In genomic region chr10:61697028-61697427, GRCm38 (mm10) we compare ENCODE assay signal across 8 mouse cellular contexts. TPM values are rescaled to one million over a fixed set of nuclear protein-coding genes. Genes with fewer than 3 reads are reported as not detected.
DNase-seq lines count a peak whose midpoint lies in the region; ATAC-seq lines count a peak whose summit lies in the region.

No protein-coding gene starts in this region.

- no peak for DNase-seq in embryonic facial prominence, embryonic 11.5 days (ENCODE audit: low spot score)
- peak; percentile 97 for DNase-seq in kidney, adult 11 months
- no peak for DNase-seq in midbrain, embryonic 11.5 days (ENCODE audit: low spot score, missing footprints)
- no peak for DNase-seq in spleen, adult 12 weeks (ENCODE audit: low spot score)
- no peak for DNase-seq in retina, postnatal 1 day

- whole genome bisulfite sequencing in embryonic facial prominence, embryonic 11.5 days = 93% methylated on average over 2 of the region's 2 CpGs
- 94% methylated on average over 2 of the region's 2 CpGs for WGBS in midbrain, embryonic 11.5 days

- H3K4me1 ChIP-seq in erythroblast, embryonic 14.5 days (ENCODE audit: control insufficient read depth) = peaks cover 38% of the 10 kb centered on the region
- H3K4me1 ChIP-seq in embryonic facial prominence, embryonic 11.5 days (ENCODE audit: control insufficient read depth, insufficient read depth, low read length) = peaks cover 4% of the 10 kb centered on the region; the same call in 1 of the 2 replicates
- peaks cover 11% of the 10 kb centered on the region for H3K4me1 ChIP-seq in midbrain, embryonic 11.5 days (ENCODE audit: control insufficient read depth, insufficient read depth, low read length)

- peaks cover 56% of the 10 kb centered on the region for H3K36me3 ChIP-seq in erythroblast, embryonic 14.5 days (ENCODE audit: control insufficient read depth)
- H3K36me3 ChIP-seq in embryonic facial prominence, embryonic 11.5 days (replicated peaks; ENCODE audit: control insufficient read depth, insufficient read depth, low read depth, low read length) = no peaks in the 10 kb centered on the region; the same call in 1 of the 2 replicates
- 0 out of 2 replicates have a peak, but pooled peaks cover 2% of the 10 kb centered on the region for H3K36me3 ChIP-seq in midbrain, embryonic 11.5 days (ENCODE audit: control insufficient read depth, insufficient read depth, low read length)

- no peaks in the 10 kb centered on the region for H3K27me3 ChIP-seq in erythroblast, embryonic 14.5 days (ENCODE audit: control insufficient read depth)
- no peaks in the 10 kb centered on the region for H3K27me3 ChIP-seq in embryonic facial prominence, embryonic 11.5 days (ENCODE audit: control insufficient read depth, insufficient read depth, low read length)
- H3K27me3 ChIP-seq in midbrain, embryonic 11.5 days (ENCODE audit: control insufficient read depth, insufficient read depth, low read length) = no peaks in the 10 kb centered on the region

- no peak for ATAC-seq in erythroblast, adult 5-6 weeks (replicated peaks; ENCODE audit: low FRiP score, poor library complexity, severe bottlenecking)
- ATAC-seq in embryonic facial prominence, embryonic 11.5 days (replicated peaks; ENCODE audit: insufficient number of reproducible peaks, low FRiP score, low TSS enrichment, low read depth) = no peak
- ATAC-seq in midbrain, embryonic 11.5 days (ENCODE audit: low FRiP score) = no peak
- no peak for ATAC-seq in granulocyte monocyte progenitor cell, adult 5-6 weeks (replicated peaks; ENCODE audit: poor library complexity, severe bottlenecking)

- no peak overlapping the region for H3K27ac ChIP-seq in embryonic facial prominence, embryonic 11.5 days (replicated peaks; ENCODE audit: low read depth, low read length)
- no peak overlapping the region for H3K27ac ChIP-seq in midbrain, embryonic 11.5 days (ENCODE audit: low read depth, low read length)

- peak overlapping the region; percentile 97 for H3K4me2 ChIP-seq in embryonic facial prominence, embryonic 11.5 days (ENCODE audit: low read depth, low read length)
- H3K4me2 ChIP-seq in midbrain, embryonic 11.5 days = peak overlapping the region; percentile 100

- peak overlapping the region; percentile 74 for H3K9ac ChIP-seq in embryonic facial prominence, embryonic 11.5 days (replicated peaks; ENCODE audit: low read length)
- H3K9ac ChIP-seq in midbrain, embryonic 11.5 days (ENCODE audit: low read length) = no peak overlapping the region

- peak overlapping the region; percentile 73 for H3K4me3 ChIP-seq in erythroblast, embryonic 14.5 days (replicated peaks)
- H3K4me3 ChIP-seq in embryonic facial prominence, embryonic 11.5 days (ENCODE audit: low read depth, low read length) = peak overlapping the region; percentile 87; the same call in 1 of the 2 replicates
- H3K4me3 ChIP-seq in midbrain, embryonic 11.5 days (ENCODE audit: low read depth, low read length) = peak overlapping the region; percentile 92

- H3K9me3 ChIP-seq in erythroblast, embryonic 14.5 days (ENCODE audit: control insufficient read depth, low read length) = no peaks in the 10 kb centered on the region
- H3K9me3 ChIP-seq in embryonic facial prominence, embryonic 11.5 days (replicated peaks; ENCODE audit: control insufficient read depth, low read length) = no peaks in the 10 kb centered on the region
- H3K9me3 ChIP-seq in midbrain, embryonic 11.5 days (ENCODE audit: control insufficient read depth, low read length) = no peaks in the 10 kb centered on the region

RNA-seq across cellular contexts. Expression of gene Tysnd1, which starts 1.7 kb away (rescaled TPM):
- 5.6 and 8.3 TPM in 2 replicates for polyA plus RNA-seq in erythroblast, embryonic 14.5 days (2012)
- 0.58 and 7.1 TPM in 2 replicates for total RNA-seq in erythroblast, adult 5-6 weeks (2015; ENCODE audit: low replicate concordance)
- 3.2 and 8.8 TPM in 2 replicates for total RNA-seq in erythroblast, adult 5-6 weeks (2017; ENCODE audit: low replicate concordance)
- polyA plus RNA-seq in embryonic facial prominence, embryonic 11.5 days (2014; fragmentation: Nextera tagmentation; extraction: Ambion mirVana) = 30.7 and 36.6 TPM in 2 replicates
- polyA plus RNA-seq in midbrain, embryonic 11.5 days (2014; fragmentation: Nextera tagmentation; extraction: Ambion mirVana) = 24.5 and 27.9 TPM in 2 replicates
- 14.7 and 19.2 TPM in 2 replicates for total RNA-seq in granulocyte monocyte progenitor cell, adult 5-6 weeks (2014; fragmentation: Nextera tagmentation)
- total RNA-seq in granulocyte monocyte progenitor cell, adult 5-6 weeks (2017) = 20.3 and 24.8 TPM in 2 replicates

RNA-seq across cellular contexts. Expression of gene Sar1a, which starts 16.9 kb away (rescaled TPM):
- polyA plus RNA-seq in erythroblast, embryonic 14.5 days (2012) = 2.9 and 4.1 TPM in 2 replicates
- 37.6 and 50.5 TPM in 2 replicates for total RNA-seq in erythroblast, adult 5-6 weeks (2015; ENCODE audit: low replicate concordance)
- 26.9 and 32.6 TPM in 2 replicates for total RNA-seq in erythroblast, adult 5-6 weeks (2017; ENCODE audit: low replicate concordance)
- 273 and 274 TPM in 2 replicates for polyA plus RNA-seq in embryonic facial prominence, embryonic 11.5 days (2014; fragmentation: Nextera tagmentation; extraction: Ambion mirVana)
- polyA plus RNA-seq in midbrain, embryonic 11.5 days (2014; fragmentation: Nextera tagmentation; extraction: Ambion mirVana) = 245 and 255 TPM in 2 replicates
- 79.8 and 111 TPM in 2 replicates for total RNA-seq in granulocyte monocyte progenitor cell, adult 5-6 weeks (2014; fragmentation: Nextera tagmentation)
- total RNA-seq in granulocyte monocyte progenitor cell, adult 5-6 weeks (2017) = 88.5 and 108 TPM in 2 replicates

RNA-seq across cellular contexts. Expression of gene Aifm2, which starts 18.0 kb away (rescaled TPM):
- 0.11 and 0.13 TPM in 2 replicates for polyA plus RNA-seq in erythroblast, embryonic 14.5 days (2012)
- total RNA-seq in erythroblast, adult 5-6 weeks (2015; ENCODE audit: low replicate concordance) = 0.58 and 0.84 TPM in 2 replicates
- 1.2 and 2.0 TPM in 2 replicates for total RNA-seq in erythroblast, adult 5-6 weeks (2017; ENCODE audit: low replicate concordance)
- polyA plus RNA-seq in embryonic facial prominence, embryonic 11.5 days (2014; fragmentation: Nextera tagmentation; extraction: Ambion mirVana) = 8.2 and 8.6 TPM in 2 replicates
- polyA plus RNA-seq in midbrain, embryonic 11.5 days (2014; fragmentation: Nextera tagmentation; extraction: Ambion mirVana) = 4.9 and 6.3 TPM in 2 replicates
- total RNA-seq in granulocyte monocyte progenitor cell, adult 5-6 weeks (2014; fragmentation: Nextera tagmentation) = 5.0 and 9.0 TPM in 2 replicates
- 6.5 and 6.6 TPM in 2 replicates for total RNA-seq in granulocyte monocyte progenitor cell, adult 5-6 weeks (2017)

RNA-seq across cellular contexts. Expression of gene Ppa1, which starts 48.7 kb away (rescaled TPM):
- polyA plus RNA-seq in erythroblast, embryonic 14.5 days (2012) = 1.2 and 2.1 TPM in 2 replicates
- total RNA-seq in erythroblast, adult 5-6 weeks (2015; ENCODE audit: low replicate concordance) = 14.4 and 18.1 TPM in 2 replicates
- 19.2 and 22.2 TPM in 2 replicates for total RNA-seq in erythroblast, adult 5-6 weeks (2017; ENCODE audit: low replicate concordance)
- polyA plus RNA-seq in embryonic facial prominence, embryonic 11.5 days (2014; fragmentation: Nextera tagmentation; extraction: Ambion mirVana) = 312 and 320 TPM in 2 replicates
- polyA plus RNA-seq in midbrain, embryonic 11.5 days (2014; fragmentation: Nextera tagmentation; extraction: Ambion mirVana) = 323 and 335 TPM in 2 replicates
- 67.1 and 84.1 TPM in 2 replicates for total RNA-seq in granulocyte monocyte progenitor cell, adult 5-6 weeks (2014; fragmentation: Nextera tagmentation)
- total RNA-seq in granulocyte monocyte progenitor cell, adult 5-6 weeks (2017) = 169 and 176 TPM in 2 replicates

Comparison
In these comparisons a context has a peak if more than half of its experiments do, and no peak if none do; other contexts are left out.
1. RNA of gene Sar1a, which starts 16.9 kb away (polyA plus RNA-seq): 273 to 274 TPM in embryonic facial prominence, embryonic 11.5 days and 245 to 255 TPM in midbrain, embryonic 11.5 days; 2.9 to 4.1 TPM in erythroblast, embryonic 14.5 days; every median in the first group is over 10 times any median in the second.
2. Peak in every context shown above with its lines, with median percentiles within 50 percentile points of each other: H3K4me3 ChIP-seq.